Mouse (Mus musculus) heart, embryonic 12.5 days (tissue): Measurements from ENCODE around the gene Fkbp2. TPM values are rescaled to one million over a fixed set of nuclear protein-coding genes. Genes with fewer than 3 reads are reported as not detected.

Source experiments
- ATAC-seq: fragments of 200-750 bp; cut with Nextera tagmentation; 2 replicates; pipeline ENCODE4 v1.8.0; 2017; ENCODE audit warnings: moderate TSS enrichment, moderate library complexity; ENCODE audit not compliant: insufficient number of reproducible peaks, low FRiP score
- H3K27ac ChIP-seq: fragments of 300-500 bp; sonication (generic); 2 replicates; pipeline ENCODE4 v1.5.1; 2016; ENCODE audit warnings: mild to moderate bottlenecking, moderate library complexity; ENCODE audit not compliant: poor library complexity, severe bottlenecking
- H3K27me3 ChIP-seq: fragments of 300-500 bp; sonication (generic); replicated peaks from 2 replicates; pipeline ENCODE4 v1.6.1; 2016; ENCODE audit warnings: mild to moderate bottlenecking, moderate library complexity
- H3K36me3 ChIP-seq: fragments of 300-500 bp; sonication (generic); 2 replicates; pipeline ENCODE4 v1.6.1; 2016; ENCODE audit warnings: mild to moderate bottlenecking, moderate library complexity
- H3K4me1 ChIP-seq: fragments of 300-500 bp; sonication (generic); replicated peaks from 2 replicates; pipeline ENCODE4 v1.6.1; 2016; ENCODE audit warnings: mild to moderate bottlenecking
- H3K4me2 ChIP-seq: fragments of 300-500 bp; sonication (generic); 2 replicates; pipeline ENCODE4 v1.6.1; 2016; ENCODE audit warnings: mild to moderate bottlenecking, moderate library complexity
- H3K4me3 ChIP-seq: fragments of 300-500 bp; sonication (generic); 2 replicates; pipeline ENCODE4 v1.5.1; 2016; ENCODE audit warnings: mild to moderate bottlenecking
- H3K9ac ChIP-seq: fragments of 300-500 bp; sonication (generic); 2 replicates; pipeline ENCODE4 v1.6.1; 2016; ENCODE audit warnings: mild to moderate bottlenecking, moderate library complexity
- H3K9me3 ChIP-seq: fragments of 300-500 bp; sonication (generic); replicated peaks from 2 replicates; pipeline ENCODE4 v1.6.1; 2016; ENCODE audit warnings: mild to moderate bottlenecking, moderate library complexity
- WGBS: fragments of 180-500 bp; shearing (Covaris S2); methylation state at CpG from one replicate; pipeline ENCODE4 v1.1.7; 2016; 5-methylcytosine and 5-hydroxymethylcytosine counted together
- polyA plus RNA-seq: library from polyadenylated mRNA; unstranded; fragments of >200 nt; fragmentation: Nextera tagmentation; extraction: Ambion mirVana; gene quantifications from 2 replicates; pipeline ENCODE4 v1.2.1, GENCODE M21; 2016

Fkbp2 gene
- polyA plus RNA-seq, 1 experiment from 2014 or later = 81.9 TPM

- peak overlapping the region; percentile 4; the same call in 1 of the 2 replicates for H3K4me3 ChIP-seq
- peaks cover 51% of the 10 kb centered on the region for H3K4me1 ChIP-seq
- H3K9me3 ChIP-seq = no peaks in the 10 kb centered on the region
- H3K4me2 ChIP-seq = peak overlapping the region; percentile 83
- peak overlapping the region; percentile 25; the same call in 1 of the 2 replicates for H3K27ac ChIP-seq
- peak overlapping the region; percentile 82 for H3K9ac ChIP-seq
- H3K36me3 ChIP-seq = peaks cover 38% of the 10 kb centered on the region
- ATAC-seq = no peak
- no peaks in the 10 kb centered on the region for H3K27me3 ChIP-seq
- WGBS = 74% methylated on average over 13 of the region's 13 CpGs
These were observed 2.3 kb downstream of the Fkbp2 start for GRCm38 (mm10) chr19:6977759-6978638.

GRCm38 (mm10) chr19:6975537-6976521 is 4.5 kb downstream of the Fkbp2 start, which contains the start of gene Plcb3:
Gene Plcb3 (minus strand): TSS chr19:6976470.
- H3K9me3 ChIP-seq = no peaks in the 10 kb centered on the region
- H3K27ac ChIP-seq = peak within 1 kb of the TSS; percentile 94
- no peak for ATAC-seq
- H3K27me3 ChIP-seq = no peaks in the 10 kb centered on the region
- H3K4me3 ChIP-seq = peak within 1 kb of the TSS; percentile 86
- H3K4me1 ChIP-seq = peaks cover 55% of the 10 kb centered on the region
- H3K4me2 ChIP-seq = peak within 1 kb of the TSS; percentile 92
- H3K9ac ChIP-seq = peak within 1 kb of the TSS; percentile 92
- WGBS = under 1% methylated on average over 16 of the region's 16 CpGs
- peaks cover 24% of the 10 kb centered on the region for H3K36me3 ChIP-seq

- peaks cover 65% of the 10 kb centered on the region for H3K4me1 ChIP-seq
These were observed 5.8 kb downstream of the Fkbp2 start, which contains the start of gene Ppp1r14b for GRCm38 (mm10) chr19:6974211-6975205. Gene Ppp1r14b (plus strand): TSS chr19:6974968.

GRCm38 (mm10) chr19:6973581-6974190 is 6.6 kb downstream of the Fkbp2 start:
- Histone ChIP-seq H3K36me3 (peaks cover 21% of the 10 kb centered on the region), H3K27ac (no peak overlapping the region), H3K9me3 (no peaks in the 10 kb centered on the region), H3K4me1 (peaks cover 65% of the 10 kb centered on the region), H3K9ac (peak overlapping the region; percentile 66), H3K4me3 (peak overlapping the region; percentile 86), H3K4me2 (peak overlapping the region; percentile 92), H3K27me3 (no peaks in the 10 kb centered on the region)
- no peak for ATAC-seq
- WGBS = 38% methylated on average over 12 of the region's 12 CpGs

More at GRCm38 (mm10) chr19:6974211-6975205, 5.8 kb downstream of the Fkbp2 start, which contains the start of gene Ppp1r14b:
- H3K27ac ChIP-seq = peak within 1 kb of the TSS; percentile 94
- H3K9me3 ChIP-seq = no peaks in the 10 kb centered on the region
- under 1% methylated on average over 68 of the region's 84 CpGs for WGBS
- H3K27me3 ChIP-seq = no peaks in the 10 kb centered on the region
- H3K4me3 ChIP-seq = peak within 1 kb of the TSS; percentile 86
- H3K36me3 ChIP-seq = peaks cover 24% of the 10 kb centered on the region
- peak within 1 kb of the TSS; percentile 92 for H3K4me2 ChIP-seq
- H3K9ac ChIP-seq = peak within 1 kb of the TSS; percentile 92
- peak; percentile 68 for ATAC-seq

DNA sequence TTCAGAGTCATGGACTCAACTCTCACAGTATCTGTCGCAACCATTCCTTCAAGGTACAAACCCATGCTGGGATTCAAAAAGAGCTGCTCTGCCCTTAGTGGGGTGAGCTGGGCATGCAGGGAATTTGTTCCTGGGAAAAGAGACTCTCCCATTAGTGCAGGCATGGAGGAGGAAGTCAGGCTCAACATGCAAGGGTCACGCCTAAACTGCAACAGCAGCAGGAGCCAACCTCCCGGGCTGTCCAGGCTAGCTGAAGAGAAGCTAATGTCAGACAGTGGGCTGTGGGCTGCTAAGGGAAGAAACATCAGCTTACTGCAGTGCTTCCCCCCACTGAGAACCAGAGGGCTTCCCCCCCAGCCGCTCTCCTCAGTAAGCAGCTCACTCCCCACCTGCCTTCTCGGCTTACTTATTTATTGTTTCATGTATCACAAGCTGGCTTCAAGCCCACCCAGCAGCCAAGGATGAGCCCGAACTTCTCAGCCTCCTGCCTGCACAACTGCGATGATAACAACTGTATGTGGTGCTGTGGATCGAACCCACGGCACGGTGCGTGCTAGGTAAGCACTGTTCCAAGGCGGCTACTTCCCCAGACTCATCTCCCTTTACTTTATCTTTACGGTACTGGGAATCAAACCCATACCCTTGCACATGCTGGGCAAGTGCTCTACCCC is 7.9 kb downstream of the Fkbp2 start:
- Histone ChIP-seq H3K27ac (no peak overlapping the region), H3K9ac (no peak overlapping the region), H3K4me3 (no peak overlapping the region), H3K4me1 (peaks cover 62% of the 10 kb centered on the region), H3K9me3 (no peaks in the 10 kb centered on the region), H3K36me3 (peaks cover 8% of the 10 kb centered on the region), H3K27me3 (no peaks in the 10 kb centered on the region), H3K4me2 (no peak overlapping the region)
- no peak for ATAC-seq
- 80% methylated on average over 13 of the region's 13 CpGs for WGBS

DNA sequence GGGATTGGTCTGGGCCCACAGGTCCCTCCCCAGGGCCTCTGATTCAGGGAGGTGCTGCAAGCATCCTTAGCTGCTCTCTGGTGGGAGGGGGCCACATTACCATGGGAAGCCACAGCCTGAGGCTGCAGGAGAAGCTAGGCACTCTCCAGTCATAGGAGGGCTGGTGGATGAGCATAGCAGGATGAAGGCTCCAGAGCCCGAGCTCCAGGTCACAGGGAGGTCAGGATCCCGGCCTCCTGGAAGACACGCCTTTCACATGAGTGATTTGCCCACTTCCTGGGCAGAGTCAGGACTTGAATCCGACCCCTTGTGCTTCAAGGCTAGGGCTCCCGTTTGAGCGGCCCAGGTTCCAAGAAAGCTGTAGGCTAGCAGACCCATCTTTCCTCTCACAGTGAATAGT is 8.7 kb downstream of the Fkbp2 start:
- WGBS = 41% methylated on average over 6 of the region's 6 CpGs
- peaks cover 56% of the 10 kb centered on the region for H3K4me1 ChIP-seq
- H3K27me3 ChIP-seq = no peaks in the 10 kb centered on the region
- peak overlapping the region; percentile 27; the same call in 1 of the 2 replicates for H3K9ac ChIP-seq
- peaks cover 3% of the 10 kb centered on the region for H3K36me3 ChIP-seq
- no peak overlapping the region for H3K4me3 ChIP-seq
- H3K4me2 ChIP-seq = 0 out of 2 replicates have a peak overlapping the region, but pooled peaks have one; percentile 81
- H3K27ac ChIP-seq = peak overlapping the region; percentile 65; the same call in 1 of the 2 replicates
- no peak for ATAC-seq
- H3K9me3 ChIP-seq = no peaks in the 10 kb centered on the region

GRCm38 (mm10) chr19:6970460-6971085 is 9.7 kb downstream of the Fkbp2 start:
- Histone ChIP-seq H3K36me3 (peaks cover 12% of the 10 kb centered on the region), H3K27ac (peak overlapping the region; percentile 65), H3K4me2 (peak overlapping the region; percentile 81), H3K4me1 (peaks cover 46% of the 10 kb centered on the region), H3K9ac (peak overlapping the region; percentile 30), H3K4me3 (peak overlapping the region; percentile 63; the same call in 1 of the 2 replicates), H3K27me3 (no peaks in the 10 kb centered on the region), H3K9me3 (no peaks in the 10 kb centered on the region)
- no peak for ATAC-seq
- 21% methylated on average over 11 of the region's 11 CpGs for WGBS

DNA sequence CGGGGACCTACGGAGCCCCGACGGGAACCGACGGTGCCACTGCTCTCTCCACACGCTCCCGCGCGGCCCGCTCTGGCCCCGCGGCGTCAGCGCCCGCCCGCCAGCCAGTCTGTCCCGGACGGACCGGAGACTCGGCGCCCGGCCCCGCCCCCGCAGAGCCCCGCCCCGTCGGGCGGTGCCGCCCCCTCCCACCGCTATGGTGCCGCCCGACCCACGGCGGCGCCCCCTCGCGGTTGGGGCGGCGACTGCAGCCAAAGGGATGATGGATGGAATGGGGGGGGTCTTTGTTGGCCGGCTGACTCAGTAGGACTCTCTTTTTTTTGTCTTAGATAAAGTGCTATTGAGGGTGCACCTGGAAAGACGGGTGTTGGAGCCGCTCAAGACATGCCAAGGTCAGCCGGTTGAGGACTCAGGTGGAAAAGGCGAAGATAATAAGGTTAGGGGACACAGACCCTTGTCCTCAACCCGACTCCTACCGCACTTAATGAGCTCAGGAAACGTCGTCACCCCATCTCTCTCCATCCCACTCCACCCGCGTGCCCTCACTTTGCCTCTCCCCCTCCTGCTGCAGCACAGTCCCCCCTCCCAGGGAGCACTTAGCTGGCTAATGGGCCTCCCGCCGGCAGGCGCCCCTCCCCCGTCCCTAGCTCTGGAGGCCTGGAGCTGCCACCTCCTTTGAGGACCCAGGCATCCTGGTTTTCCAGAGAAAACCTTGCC is 10.5 kb downstream of the Fkbp2 start:
- peak; percentile 85 for ATAC-seq
- peak overlapping the region; percentile 81 for H3K4me2 ChIP-seq
- H3K36me3 ChIP-seq = peaks cover 19% of the 10 kb centered on the region
- under 1% methylated on average over 55 of the region's 55 CpGs for WGBS
- H3K4me3 ChIP-seq = peak overlapping the region; percentile 63
- H3K9ac ChIP-seq = peak overlapping the region; percentile 77
- H3K27me3 ChIP-seq = no peaks in the 10 kb centered on the region
- no peaks in the 10 kb centered on the region for H3K9me3 ChIP-seq
- H3K27ac ChIP-seq = peak overlapping the region; percentile 65; the same call in 1 of the 2 replicates
- peaks cover 46% of the 10 kb centered on the region for H3K4me1 ChIP-seq
